Mouse (Mus musculus): ENCODE data around the gene Tec. TPM values are rescaled to one million over a fixed set of nuclear protein-coding genes. Genes with fewer than 3 reads are reported as not detected.
A peak's percentile ranks its signal among the peaks of the same experiment; 100 is the strongest.

The Tec gene
- polyA plus RNA-seq, 1 experiment from 2014 or later: 8.6 TPM

DNA sequence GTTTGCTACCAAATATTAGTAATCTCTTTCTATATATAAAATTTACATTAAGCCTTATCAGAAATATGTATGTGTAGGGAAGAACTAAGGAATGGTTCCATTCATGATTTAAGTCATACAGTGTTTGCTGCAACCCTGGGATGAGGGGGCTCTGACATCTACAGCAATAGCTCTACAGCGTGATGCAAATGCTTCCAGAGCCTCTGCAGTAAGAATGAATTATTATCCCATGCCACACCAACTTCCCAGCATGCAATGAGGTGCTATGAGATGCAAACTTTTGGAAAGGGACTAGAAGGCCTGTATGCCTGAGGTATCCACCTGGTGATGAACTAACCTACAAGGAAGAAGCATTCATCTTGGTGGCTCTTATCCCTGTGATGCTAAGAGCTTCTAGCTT, 52.2 kb downstream of the Tec start:
- Histone ChIP-seq H3K4me2 (no peak overlapping the region), H3K27ac (peak overlapping the region; percentile 38; the same call in 1 of the 2 replicates), H3K36me3 (no peaks in the 10 kb centered on the region), H3K27me3 (no peaks in the 10 kb centered on the region), H3K9me3 (replicated peaks) (no peaks in the 10 kb centered on the region), H3K4me3 (replicated peaks) (no peak overlapping the region), H3K9ac (no peak overlapping the region), H3K4me1 (peaks cover 30% of the 10 kb centered on the region)
- no peak for ATAC-seq (replicated peaks; ENCODE audit: low FRiP score)
- 26% methylated on average over 1 of the region's 1 CpGs for WGBS

DNA sequence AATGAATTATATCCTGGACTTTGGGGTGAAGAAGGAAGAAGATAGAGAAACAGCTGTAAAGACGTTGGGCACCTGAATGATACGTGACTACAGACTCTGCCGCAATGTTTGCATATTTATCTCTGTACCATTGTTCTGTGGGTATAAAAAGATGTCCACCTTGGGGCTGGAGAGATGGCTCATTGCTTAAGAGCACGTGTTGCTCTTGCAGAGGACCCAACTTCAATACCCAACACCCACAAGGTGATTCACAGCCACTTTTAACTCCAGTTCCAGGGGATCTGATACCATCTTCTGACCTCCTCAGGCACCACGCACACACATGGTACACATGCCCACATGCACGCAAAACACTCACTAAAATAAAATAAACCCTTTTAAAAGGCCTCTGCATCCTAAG, 52.9 kb downstream of the Tec start:
- Histone ChIP-seq H3K4me3 (replicated peaks) (no peak overlapping the region), H3K27ac (no peak overlapping the region), H3K4me2 (no peak overlapping the region), H3K9me3 (replicated peaks) (no peaks in the 10 kb centered on the region), H3K36me3 (no peaks in the 10 kb centered on the region), H3K4me1 (peaks cover 28% of the 10 kb centered on the region), H3K9ac (no peak overlapping the region), H3K27me3 (no peaks in the 10 kb centered on the region)
- no peak for ATAC-seq (replicated peaks; ENCODE audit: low FRiP score)
- 81% methylated on average over 6 of the region's 6 CpGs for WGBS

DNA sequence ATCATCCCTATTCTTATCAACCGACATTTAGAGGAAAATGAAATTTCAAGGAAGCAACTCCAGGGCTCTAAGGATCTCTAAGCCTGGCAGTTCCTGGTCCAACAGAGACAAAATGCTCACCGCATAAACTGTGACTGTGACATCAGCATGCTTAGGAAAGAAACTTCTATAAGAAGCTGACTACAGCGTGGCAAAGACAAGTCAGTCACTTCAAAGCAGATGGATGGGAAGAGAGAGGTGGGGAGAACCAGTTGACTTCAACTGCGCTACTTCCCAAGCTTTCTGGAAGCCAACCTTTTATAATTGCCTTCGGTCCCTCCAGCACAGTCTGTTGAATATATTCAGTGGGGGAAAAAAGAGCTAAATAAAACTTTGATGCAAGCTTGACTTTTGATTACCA, 54.2 kb downstream of the Tec start:
- Histone ChIP-seq H3K9ac (no peak overlapping the region), H3K27me3 (no peaks in the 10 kb centered on the region), H3K4me2 (no peak overlapping the region), H3K4me1 (peaks cover 28% of the 10 kb centered on the region), H3K9me3 (replicated peaks) (no peaks in the 10 kb centered on the region), H3K36me3 (no peaks in the 10 kb centered on the region), H3K4me3 (replicated peaks) (no peak overlapping the region), H3K27ac (no peak overlapping the region)
- WGBS: 87% methylated on average over 5 of the region's 5 CpGs
- ATAC-seq (replicated peaks; ENCODE audit: low FRiP score): no peak

DNA sequence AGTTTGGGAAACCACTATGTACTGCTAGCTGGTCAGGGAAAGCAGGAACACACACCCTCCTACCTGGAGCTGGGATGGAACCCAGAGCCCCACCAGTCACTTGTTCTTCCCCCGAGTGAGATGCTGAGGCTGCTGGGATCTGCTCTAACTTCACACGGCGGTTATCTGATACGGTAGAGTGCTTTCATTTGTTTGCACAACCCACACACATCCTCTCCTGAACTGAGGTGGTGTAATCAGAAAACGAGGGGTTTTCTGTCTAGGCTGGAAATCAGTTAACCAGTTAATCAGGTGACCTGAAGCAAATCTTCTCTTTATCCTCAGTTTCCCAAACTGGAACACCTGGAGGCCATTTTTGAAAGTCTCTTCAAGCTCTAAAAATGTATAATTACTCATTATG, 55.4 kb downstream of the Tec start:
- H3K4me1 ChIP-seq: peaks cover 38% of the 10 kb centered on the region
- H3K27me3 ChIP-seq: no peaks in the 10 kb centered on the region
- no peaks in the 10 kb centered on the region for H3K36me3 ChIP-seq
- no peak overlapping the region for H3K27ac ChIP-seq
- no peak overlapping the region for H3K4me3 ChIP-seq (replicated peaks)
- H3K9ac ChIP-seq: no peak overlapping the region
- H3K4me2 ChIP-seq: no peak overlapping the region
- no peak; the same call in 1 of the 2 replicates for ATAC-seq (replicated peaks; ENCODE audit: low FRiP score)
- H3K9me3 ChIP-seq (replicated peaks): no peaks in the 10 kb centered on the region
- 16% methylated on average over 5 of the region's 5 CpGs for WGBS

DNA sequence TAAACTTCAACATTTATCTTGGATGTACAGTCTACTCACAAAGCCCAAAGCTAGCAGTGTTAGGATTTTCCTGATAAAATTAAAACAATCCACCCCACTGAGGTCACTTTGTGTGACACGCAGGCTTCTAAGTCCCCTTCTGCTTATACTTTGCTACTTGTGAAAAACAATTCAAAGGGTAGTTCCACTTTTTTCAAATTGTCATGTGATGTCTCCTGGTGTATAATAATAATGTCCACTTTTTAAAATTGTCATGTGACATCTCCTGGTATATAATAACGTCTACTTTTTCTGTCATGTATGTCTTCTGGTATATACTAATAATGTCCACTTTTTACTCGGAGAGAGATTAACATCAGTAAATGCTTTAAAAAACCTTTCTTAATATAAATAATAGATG, 56.0 kb downstream of the Tec start:
- ATAC-seq (replicated peaks; ENCODE audit: low FRiP score): no peak
- H3K9ac ChIP-seq: no peak overlapping the region

DNA sequence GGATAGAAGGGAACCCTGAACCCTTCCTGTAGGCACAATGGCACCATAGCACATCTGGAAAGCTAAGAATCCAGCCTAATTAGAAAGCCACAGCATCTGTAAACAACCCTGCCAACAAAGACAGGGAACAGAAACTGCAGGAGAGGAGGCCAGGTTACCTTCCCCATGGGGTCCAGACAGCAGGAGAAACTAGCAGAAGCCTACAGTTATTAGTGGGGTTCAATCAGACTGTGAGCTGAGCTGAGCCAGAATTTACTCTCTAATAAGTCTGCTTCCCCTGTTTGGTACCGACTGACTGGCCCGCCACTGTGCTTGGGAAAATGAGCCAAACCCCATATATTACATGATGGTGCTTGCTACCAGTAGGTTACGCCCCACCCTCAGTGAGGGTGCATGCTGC, 56.9 kb downstream of the Tec start:
- Histone ChIP-seq H3K4me3 (replicated peaks) (no peak overlapping the region), H3K4me2 (no peak overlapping the region), H3K9me3 (replicated peaks) (no peaks in the 10 kb centered on the region), H3K9ac (no peak overlapping the region), H3K4me1 (peaks cover 28% of the 10 kb centered on the region), H3K36me3 (no peaks in the 10 kb centered on the region), H3K27ac (no peak overlapping the region), H3K27me3 (no peaks in the 10 kb centered on the region)
- 59% methylated on average over 3 of the region's 3 CpGs for WGBS
- ATAC-seq (replicated peaks; ENCODE audit: low FRiP score): no peak

More for the DNA sequence above, 56.0 kb downstream of the Tec start:
- Histone ChIP-seq H3K36me3 (no peaks in the 10 kb centered on the region), H3K9me3 (replicated peaks) (no peaks in the 10 kb centered on the region), H3K27ac (no peak overlapping the region), H3K27me3 (no peaks in the 10 kb centered on the region), H3K4me3 (replicated peaks) (no peak overlapping the region), H3K4me1 (peaks cover 35% of the 10 kb centered on the region), H3K4me2 (no peak overlapping the region)
- 76% methylated on average over 3 of the region's 3 CpGs for WGBS

DNA sequence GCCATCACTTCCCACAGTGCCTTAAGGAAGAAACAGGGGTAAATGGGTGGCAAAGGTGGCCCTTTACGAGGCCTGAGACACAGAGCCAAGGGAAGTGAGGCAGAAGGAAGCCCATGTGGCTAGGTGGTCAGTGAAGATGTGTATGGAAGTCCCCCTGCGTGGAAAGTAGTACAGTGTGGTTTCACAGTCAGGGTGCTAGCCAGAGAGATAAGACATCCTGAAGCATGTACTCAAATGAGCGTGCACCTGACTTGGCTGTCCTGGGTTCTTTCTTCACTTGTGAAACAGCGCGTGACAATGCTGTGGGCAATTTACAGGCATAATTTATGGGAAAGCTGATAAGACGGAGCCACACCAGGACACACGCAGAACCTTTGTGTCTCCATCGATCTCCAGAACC, 57.3 kb downstream of the Tec start:
- no peak overlapping the region for H3K4me3 ChIP-seq (replicated peaks)
- no peak overlapping the region for H3K4me2 ChIP-seq
- no peak overlapping the region for H3K27ac ChIP-seq
- 71% methylated on average over 8 of the region's 8 CpGs for WGBS
- H3K27me3 ChIP-seq: no peaks in the 10 kb centered on the region
- no peaks in the 10 kb centered on the region for H3K36me3 ChIP-seq
- no peak overlapping the region for H3K9ac ChIP-seq
- ATAC-seq (replicated peaks; ENCODE audit: low FRiP score): no peak
- peaks cover 24% of the 10 kb centered on the region for H3K4me1 ChIP-seq
- H3K9me3 ChIP-seq (replicated peaks): no peaks in the 10 kb centered on the region

DNA sequence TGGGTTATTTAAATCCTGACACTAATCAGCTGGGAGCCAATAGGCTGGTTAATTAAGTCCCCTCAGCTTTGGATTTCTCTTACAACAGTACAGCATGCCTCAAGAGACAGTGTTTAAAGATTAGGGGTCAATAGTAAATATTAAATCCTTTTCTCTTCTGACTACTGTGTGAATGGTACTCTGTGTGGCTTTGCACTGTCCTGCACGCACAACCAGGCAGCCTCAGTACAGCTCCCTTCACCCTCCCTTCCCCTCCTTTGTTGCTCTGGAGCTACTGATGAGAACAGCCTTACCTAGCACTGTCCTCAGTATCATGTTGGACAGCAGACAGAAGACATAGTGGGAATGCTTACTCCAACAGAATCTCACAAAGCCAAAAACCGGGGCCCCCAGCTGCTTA, 58.8 kb downstream of the Tec start:
- peaks cover 23% of the 10 kb centered on the region for H3K4me1 ChIP-seq
- no peak overlapping the region for H3K4me2 ChIP-seq
- H3K9me3 ChIP-seq (replicated peaks): no peaks in the 10 kb centered on the region
- no peaks in the 10 kb centered on the region for H3K27me3 ChIP-seq
- no peaks in the 10 kb centered on the region for H3K36me3 ChIP-seq
- no peak overlapping the region for H3K4me3 ChIP-seq (replicated peaks)
- H3K9ac ChIP-seq: no peak overlapping the region
- ATAC-seq (replicated peaks; ENCODE audit: low FRiP score): no peak
- H3K27ac ChIP-seq: no peak overlapping the region
- 73% methylated on average over 2 of the region's 2 CpGs for WGBS

DNA sequence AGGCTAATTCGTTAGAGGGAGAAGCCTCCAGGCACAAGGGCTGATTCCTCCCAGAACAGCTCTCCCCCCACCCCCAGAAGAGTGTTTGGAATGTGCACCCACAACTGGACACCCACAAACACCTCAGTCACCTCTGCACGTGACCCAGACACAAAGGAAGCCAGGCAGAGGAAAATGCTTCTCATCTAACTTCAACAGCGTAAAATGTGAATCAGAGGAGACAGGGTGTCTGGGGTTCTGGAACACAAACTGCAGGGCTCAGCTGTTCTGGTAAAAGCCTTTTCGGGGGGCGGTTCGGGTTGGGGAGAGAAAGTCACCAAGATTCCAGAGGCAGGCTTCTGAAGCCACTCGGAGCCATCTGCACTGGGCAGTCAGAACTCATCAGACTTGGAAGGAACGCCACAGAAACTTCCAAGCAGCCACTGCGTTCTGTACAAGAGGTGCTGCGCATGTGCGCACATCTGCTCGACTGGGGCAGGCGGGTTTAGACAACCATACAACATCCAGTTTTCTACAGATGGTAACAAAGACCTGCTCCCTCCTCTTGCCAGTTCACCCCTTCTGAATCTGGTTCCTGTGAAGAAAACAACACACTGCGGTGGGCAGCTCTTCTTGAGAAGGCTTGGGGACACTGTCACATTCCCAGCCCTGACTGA, 59.7 kb downstream of the Tec start:
- ATAC-seq (replicated peaks; ENCODE audit: low FRiP score): no peak
- Histone ChIP-seq H3K4me3 (replicated peaks) (no peak overlapping the region), H3K4me1 (peaks cover 23% of the 10 kb centered on the region), H3K9ac (no peak overlapping the region), H3K36me3 (no peaks in the 10 kb centered on the region), H3K4me2 (no peak overlapping the region), H3K27ac (no peak overlapping the region), H3K27me3 (no peaks in the 10 kb centered on the region), H3K9me3 (replicated peaks) (no peaks in the 10 kb centered on the region)
- WGBS: 63% methylated on average over 14 of the region's 14 CpGs

DNA sequence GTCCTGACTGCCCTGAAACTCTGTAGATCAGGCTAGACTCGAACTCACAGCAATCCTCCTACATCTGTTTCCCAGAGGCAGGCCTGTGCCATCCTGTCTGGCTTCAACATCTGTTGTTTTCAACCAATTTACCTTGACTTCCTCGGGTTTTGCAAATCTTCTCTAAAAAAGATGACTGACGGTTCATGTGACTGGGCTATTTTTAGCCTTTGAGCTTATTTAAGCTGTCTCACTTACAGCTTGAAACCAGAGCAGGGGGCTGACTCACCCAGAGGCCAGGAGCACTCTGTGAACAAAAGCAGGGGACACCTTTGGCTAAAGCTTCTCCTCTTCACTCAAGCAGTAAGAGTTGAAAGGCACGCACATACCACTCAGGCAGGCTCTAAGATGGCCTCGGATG, 65.4 kb downstream of the Tec start:
- no peaks in the 10 kb centered on the region for H3K27me3 ChIP-seq
- no peak overlapping the region for H3K27ac ChIP-seq
- no peak overlapping the region for H3K4me3 ChIP-seq (replicated peaks)
- H3K9ac ChIP-seq: no peak overlapping the region
- peak; percentile 37; the same call in 1 of the 2 replicates for ATAC-seq (replicated peaks; ENCODE audit: low FRiP score)
- WGBS: 44% methylated on average over 5 of the region's 5 CpGs
- H3K36me3 ChIP-seq: no peaks in the 10 kb centered on the region
- no peaks in the 10 kb centered on the region for H3K9me3 ChIP-seq (replicated peaks)
- H3K4me2 ChIP-seq: no peak overlapping the region
- H3K4me1 ChIP-seq: peaks cover 9% of the 10 kb centered on the region

DNA sequence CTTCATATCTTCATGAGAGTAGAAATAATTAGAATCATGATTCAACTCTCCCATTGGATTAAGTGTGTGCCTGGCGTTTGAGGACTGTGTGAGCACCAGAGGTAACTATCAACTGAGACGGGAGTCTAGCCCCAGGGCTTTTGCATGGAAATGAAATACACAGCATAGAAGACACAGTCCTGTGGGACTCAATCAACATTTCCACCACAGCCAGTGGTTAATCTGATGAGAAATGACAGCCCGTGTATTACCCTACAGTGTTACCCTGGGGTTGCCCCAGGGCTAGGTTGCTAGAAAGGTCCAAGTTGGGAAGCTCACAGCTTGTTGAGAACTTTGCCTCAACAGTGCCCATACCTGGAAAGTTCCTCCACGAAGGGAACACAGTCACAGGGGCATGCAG, 69.7 kb downstream of the Tec start:
- no peaks in the 10 kb centered on the region for H3K9me3 ChIP-seq (replicated peaks)
- no peak overlapping the region for H3K4me2 ChIP-seq
- H3K36me3 ChIP-seq: no peaks in the 10 kb centered on the region
- ATAC-seq (replicated peaks; ENCODE audit: low FRiP score): no peak
- H3K9ac ChIP-seq: no peak overlapping the region
- peaks cover 25% of the 10 kb centered on the region for H3K4me1 ChIP-seq
- 83% methylated on average over 4 of the region's 4 CpGs for WGBS
- no peak overlapping the region for H3K27ac ChIP-seq
- H3K4me3 ChIP-seq (replicated peaks): no peak overlapping the region
- no peaks in the 10 kb centered on the region for H3K27me3 ChIP-seq

DNA sequence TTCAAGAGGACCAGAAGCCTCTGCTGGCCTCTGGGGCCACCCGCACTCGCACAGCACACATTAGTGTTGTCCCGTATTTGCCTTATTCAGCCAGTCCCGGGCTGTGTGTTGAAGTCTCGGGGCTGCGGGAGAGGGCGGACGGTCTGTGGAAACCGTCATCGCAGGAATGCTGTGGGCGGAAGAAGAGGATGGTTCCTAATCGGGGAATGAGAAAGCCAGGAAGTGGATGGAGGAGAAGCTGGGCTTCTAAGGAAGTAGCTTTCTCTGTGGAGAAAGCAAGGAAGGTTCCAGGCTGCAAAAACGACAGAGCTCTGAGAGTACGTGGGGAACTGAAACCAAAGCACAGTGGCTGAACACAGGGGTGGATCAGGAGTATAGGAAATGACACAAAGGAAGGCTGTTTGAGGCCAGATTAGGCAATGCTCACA, 72.1 kb downstream of the Tec start:
- H3K4me2 ChIP-seq: peak overlapping the region; percentile 44
- ATAC-seq (replicated peaks; ENCODE audit: low FRiP score): no peak
- H3K4me3 ChIP-seq (replicated peaks): peak overlapping the region; percentile 24
- 40% methylated on average over 14 of the region's 14 CpGs for WGBS
- H3K9me3 ChIP-seq (replicated peaks): no peaks in the 10 kb centered on the region
- H3K27me3 ChIP-seq: no peaks in the 10 kb centered on the region
- peak overlapping the region; percentile 78 for H3K27ac ChIP-seq
- peak overlapping the region; percentile 15; the same call in 1 of the 2 replicates for H3K9ac ChIP-seq
- H3K36me3 ChIP-seq: no peaks in the 10 kb centered on the region
- peaks cover 33% of the 10 kb centered on the region for H3K4me1 ChIP-seq

DNA sequence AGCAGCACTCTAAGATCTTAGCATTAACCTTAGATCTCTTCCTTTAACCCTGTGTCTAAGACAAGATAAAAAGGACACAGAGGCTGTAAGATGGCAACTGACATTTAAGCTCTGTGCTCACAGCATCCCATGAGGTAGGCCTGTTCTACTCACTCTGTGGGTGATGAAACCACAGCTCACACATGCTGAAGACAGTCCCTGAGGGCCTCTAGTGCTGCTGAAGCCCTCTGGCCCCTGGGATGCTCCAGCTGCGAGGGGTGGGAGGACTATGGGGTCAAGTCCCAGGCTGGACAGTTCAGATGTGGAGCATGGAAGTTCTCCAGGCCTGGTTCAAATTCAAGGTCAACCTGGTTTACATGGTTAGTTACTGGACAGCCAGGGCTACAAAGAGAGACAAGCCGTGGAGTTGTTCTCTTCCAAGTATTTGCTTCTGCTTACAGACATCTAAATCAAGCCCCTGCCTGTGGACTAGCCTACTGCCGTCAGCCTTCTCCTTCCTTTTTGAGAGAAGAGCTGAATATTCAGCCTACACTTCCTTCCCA, 74.9 kb downstream of the Tec start:
- H3K4me1 ChIP-seq: peaks cover 35% of the 10 kb centered on the region
- no peak overlapping the region for H3K9ac ChIP-seq
- H3K36me3 ChIP-seq: no peaks in the 10 kb centered on the region
- no peak overlapping the region for H3K27ac ChIP-seq
- no peaks in the 10 kb centered on the region for H3K9me3 ChIP-seq (replicated peaks)
- 50% methylated on average over 3 of the region's 3 CpGs for WGBS
- ATAC-seq (replicated peaks; ENCODE audit: low FRiP score): no peak
- no peak overlapping the region for H3K4me2 ChIP-seq
- H3K4me3 ChIP-seq (replicated peaks): no peak overlapping the region
- no peaks in the 10 kb centered on the region for H3K27me3 ChIP-seq
